Mouse (Mus musculus) fat pad, adult 2 months (tissue): Measurements from ENCODE around the gene Alg14.
A peak's percentile ranks its signal among the peaks of the same experiment; 100 is the strongest.

Experiments
- DNase-seq: peaks from one replicate; pipeline ENCODE4 v3.0.0-alpha.2; 2011; ENCODE audit warnings: low read depth, low spot score; ENCODE audit errors: extremely low read depth

Gene Alg14

GRCm38 (mm10) chr3:121362002-121362401, 70.4 kb downstream of the Alg14 start:
- no peak for DNase-seq

- no peak for DNase-seq
Observed at GRCm38 (mm10) chr3:121364388-121364787, 72.8 kb downstream of the Alg14 start.

DNA sequence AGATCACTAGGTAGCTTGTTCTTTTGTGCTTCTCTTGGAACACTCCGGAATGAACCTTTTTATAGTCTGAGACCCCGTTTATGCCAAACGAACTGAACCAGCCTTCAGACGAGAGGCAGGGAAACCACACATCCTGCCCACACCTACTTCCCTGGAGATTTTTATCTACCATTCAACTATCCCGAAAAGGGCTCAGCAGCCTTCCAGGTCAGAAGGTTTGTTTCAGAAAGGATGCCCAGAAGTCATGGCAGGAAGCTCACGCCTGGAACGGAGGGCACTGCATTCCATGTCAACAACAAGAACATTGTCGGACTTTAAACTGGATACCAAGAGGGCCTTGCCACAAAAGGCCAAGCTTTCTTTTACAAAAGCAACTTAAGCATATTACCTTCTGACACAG, 73.6 kb downstream of the Alg14 start:
- DNase-seq = no peak

DNA sequence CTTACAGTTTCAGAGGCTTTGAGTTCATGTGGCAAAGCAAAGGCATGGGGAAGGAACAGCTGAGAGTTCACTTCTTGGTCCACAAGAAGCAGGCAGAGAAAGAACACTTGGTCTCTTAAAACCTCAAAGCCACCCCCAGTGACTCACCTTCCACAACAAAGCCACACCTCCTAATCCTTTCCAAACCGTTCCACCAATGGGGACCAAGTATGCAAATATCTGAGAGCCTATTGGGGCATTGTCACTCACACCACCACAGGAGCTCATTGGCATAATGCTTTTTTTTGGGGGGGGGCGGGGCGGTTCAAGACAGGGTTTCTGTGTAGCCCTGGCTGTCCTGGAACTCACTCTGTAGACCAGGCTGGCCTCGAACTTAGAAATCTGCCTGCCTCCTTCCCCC, 77.0 kb downstream of the Alg14 start:
- DNase-seq = no peak

GRCm38 (mm10) chr3:121369517-121369916, 77.9 kb downstream of the Alg14 start:
- DNase-seq = no peak

DNA sequence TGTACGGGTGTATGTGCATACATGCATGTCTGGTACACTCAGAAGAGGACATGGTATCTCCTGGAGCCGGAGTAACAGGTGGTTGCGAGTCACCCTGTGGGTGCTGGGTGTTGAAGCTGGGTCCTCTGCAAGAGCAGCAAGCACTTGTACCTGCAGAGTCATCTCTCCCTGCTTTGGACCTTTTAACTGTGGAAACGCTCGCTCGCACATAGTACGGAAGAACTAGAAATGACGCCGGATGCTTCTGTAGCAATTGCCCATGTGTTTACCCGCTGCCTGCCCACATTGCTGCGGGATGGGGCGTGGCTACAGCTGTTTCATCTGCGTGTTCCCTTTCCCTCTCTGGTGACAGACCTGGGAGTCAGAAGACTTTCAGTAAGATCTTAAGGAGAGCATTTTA, 78.7 kb downstream of the Alg14 start:
- no peak for DNase-seq

DNA sequence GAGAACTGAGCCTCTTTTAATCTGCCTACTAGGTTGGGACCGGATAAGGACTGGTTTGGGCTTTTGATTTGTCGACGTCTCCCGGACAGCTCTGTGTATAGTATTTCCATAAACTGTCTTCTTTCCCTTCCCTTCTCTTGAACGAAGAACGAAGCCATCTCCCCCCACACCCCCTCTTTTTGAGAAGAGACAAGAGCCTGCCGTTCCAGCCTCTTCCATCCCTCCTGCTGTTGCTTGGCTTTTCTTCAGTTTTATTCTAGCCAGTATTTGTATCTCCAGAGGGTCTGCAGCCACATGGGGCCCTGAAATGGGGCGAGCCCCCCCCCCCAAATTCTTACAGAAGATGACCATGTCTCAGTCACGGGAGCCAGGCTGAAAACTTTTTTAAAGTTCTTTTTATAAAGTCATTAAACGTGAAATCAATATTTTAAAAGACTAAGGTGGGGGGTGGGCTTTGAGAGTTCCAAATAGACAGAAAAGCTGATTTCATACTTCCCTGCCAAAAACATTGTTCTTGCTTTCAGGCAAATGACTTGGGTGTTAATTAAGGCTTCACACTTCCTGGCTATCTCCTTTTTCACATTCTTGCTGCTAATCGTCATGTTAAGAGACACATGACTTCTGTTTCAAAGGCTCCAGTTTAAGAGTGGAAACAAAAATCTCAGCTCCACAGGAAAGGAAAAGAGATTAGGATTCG, 79.4 kb downstream of the Alg14 start:
- DNase-seq = no peak

DNA sequence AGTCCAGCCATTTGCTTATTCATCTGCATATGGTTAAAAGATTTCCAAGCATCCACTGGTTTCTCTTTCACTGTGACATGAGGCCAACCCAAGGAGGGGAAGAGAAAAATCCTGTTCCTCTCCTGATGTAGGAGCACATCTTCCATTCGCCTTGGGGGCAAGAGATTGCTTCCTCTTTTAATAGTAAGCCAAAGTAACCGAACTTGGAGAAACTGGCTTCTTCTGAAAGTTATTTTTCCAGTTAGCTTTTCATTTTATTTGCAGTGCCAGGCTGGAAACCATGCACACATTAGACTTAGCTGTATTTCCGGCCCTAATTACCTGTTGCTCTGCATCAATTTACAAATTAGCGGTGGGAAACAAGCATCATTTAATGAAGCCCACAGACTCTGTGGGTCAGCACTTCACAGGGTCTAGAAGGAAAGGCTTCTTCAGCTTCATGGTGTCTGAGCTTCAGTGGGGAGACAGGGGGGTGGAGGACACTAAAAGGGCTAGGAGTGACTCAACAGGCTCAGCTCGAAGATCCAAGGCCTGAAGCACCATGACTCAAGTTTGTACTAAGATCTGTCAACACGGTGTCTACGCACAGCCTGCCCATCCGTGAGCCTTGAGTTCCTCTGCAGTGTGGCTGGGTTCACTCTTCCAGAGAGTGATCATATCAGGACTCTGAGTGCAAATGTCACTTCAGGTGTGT, 80.1 kb downstream of the Alg14 start:
- peak; percentile 25 for DNase-seq

- DNase-seq = no peak
Observed at GRCm38 (mm10) chr3:121373897-121374441, 82.4 kb downstream of the Alg14 start.

DNA sequence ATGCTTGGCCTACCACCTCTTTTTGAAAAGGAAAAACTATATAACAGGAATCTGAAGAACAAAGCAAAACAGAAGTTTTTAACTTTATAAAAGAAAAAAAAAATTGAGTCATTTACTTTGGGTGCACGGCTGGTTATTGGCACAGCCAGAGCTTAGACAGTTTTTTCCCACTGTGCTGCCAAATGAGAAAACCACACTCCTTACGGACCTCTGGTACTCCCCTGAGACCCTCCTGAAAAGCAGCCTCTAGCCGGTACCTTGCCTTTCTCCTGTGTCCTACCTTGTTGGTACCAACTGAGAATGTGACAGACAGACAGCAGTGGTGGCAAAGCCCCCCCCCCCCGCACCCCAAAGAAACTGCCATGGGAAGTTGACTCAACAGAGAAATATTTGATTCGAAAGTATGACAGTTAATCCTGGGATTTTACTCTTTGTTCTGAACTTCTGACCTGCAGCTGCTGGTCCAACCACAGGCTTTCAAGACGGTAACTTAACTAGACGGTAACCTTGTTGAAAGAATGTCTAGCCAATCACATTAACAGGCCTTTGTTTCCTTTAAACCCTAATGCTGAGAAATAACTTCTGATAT, 84.1 kb downstream of the Alg14 start:
- DNase-seq = no peak

DNA sequence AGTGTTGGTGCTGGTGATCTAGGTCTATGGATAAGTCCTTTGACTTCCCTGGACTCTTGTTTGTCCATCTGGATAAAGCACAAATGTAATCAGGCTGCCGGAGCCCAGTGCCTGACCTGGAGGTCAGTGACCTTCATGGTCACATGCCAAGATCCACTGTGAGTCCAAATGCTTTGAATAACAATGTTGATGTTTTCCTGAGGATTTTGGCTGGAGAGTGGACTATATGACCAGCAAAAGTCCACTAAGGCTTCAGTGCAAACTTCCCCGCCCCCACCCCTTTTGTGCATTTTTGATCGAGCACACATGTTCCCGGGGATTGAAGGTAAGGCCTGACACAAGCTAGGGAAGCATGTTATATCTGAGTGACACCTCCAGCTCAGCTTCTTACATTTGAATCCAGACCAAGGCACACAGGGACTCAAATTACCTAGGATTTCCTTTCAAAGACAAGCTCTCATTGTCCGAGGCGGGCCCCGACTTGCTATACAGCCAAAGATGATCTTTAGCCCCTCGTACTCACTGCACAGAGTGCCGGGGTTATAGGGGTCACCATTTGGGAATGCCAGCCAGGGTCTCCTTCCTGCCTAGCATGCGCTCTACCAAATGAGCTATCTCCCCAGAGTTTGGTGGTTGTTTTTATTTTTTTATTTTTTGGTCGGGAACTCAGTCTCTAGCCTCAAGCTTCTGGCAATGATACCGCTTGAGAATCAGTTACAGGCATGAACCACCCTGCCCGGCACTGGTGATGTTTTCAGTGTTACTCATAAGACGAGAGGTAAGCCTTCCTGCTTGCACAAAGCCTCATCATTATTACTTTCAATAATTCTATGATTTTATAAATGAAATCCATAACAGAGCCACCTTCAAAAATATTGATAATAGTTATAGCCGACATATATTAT, 87.4 kb downstream of the Alg14 start:
- peak; percentile 28 for DNase-seq

- DNase-seq = no peak
Observed at GRCm38 (mm10) chr3:121379699-121380098, 88.1 kb downstream of the Alg14 start.

DNA sequence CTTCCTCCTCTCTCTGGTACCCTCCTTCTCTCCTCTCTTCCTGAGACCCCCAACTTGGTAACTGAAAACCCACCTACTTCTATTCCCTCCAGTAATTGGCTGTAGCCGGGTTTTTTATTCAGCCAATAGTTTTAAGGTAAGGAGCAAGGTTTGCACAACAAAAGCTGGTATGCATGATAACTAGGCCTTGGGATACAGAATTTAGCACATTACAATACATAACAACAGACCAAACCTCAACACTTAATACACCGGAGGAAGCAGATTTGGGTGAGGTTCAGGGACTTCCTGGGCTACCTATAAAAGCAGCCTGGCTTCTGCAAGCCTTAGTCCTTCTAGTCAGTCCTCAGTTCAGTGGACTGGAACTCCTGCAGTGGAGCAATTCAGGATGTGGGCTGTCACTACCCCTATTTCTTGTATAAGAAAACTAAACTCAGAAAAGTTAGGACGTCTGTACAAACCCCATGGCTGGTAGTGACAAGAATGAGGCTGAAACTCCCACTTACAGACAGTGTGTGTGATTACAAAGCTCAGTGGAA, 96.0 kb downstream of the Alg14 start:
- DNase-seq = no peak

DNA sequence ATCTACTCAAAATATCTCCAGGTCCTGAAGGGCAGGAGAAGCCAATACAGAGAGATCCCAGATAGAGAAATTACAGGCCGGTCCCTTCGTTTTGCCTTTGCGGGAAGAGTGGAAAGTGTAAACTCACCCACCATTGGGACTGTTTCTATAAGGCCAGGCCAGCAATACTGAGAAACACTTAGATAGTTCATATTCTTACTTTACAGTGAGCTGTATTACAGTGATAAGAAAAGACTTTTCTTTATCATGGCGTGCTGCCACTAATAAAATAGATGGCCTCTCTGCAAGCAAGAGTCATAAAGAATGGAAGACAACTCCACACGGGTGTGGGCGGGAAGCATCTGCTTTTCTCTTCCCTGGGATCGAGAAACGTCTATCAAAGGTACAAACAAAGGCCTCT, 97.8 kb downstream of the Alg14 start:
- DNase-seq = no peak

DNA sequence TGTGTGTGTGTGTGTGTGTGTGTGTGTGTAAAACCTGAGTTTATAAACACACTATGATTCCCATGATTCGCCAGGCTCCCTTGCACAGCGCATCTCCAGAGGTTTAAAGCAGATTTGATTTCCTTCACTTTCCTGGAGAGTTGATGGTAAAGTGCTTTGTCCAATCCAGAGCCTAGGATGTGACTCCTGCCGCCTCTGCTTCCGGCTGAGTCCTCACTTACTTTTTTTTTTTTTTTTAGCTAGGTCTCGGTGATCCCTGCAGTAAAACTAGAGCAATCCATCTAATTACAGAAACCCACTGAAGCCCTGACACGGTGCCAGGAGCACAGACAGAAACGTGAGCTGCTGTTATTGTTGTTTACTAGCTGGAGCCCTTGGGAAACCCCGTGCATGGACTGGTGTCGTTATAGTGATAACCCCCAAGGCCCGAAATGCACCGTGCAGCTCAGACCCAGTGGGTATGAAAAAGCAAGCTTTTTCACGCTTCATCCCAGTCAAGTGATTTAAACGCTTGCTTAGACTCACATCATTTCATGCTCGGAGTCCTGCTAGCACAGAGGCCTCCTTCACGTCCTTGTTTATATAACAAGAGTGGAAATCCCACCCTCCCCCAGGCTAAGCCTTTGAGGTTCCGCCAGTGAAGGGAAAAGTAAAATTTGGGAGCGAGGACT, 98.4 kb downstream of the Alg14 start:
- DNase-seq = no peak

DNA sequence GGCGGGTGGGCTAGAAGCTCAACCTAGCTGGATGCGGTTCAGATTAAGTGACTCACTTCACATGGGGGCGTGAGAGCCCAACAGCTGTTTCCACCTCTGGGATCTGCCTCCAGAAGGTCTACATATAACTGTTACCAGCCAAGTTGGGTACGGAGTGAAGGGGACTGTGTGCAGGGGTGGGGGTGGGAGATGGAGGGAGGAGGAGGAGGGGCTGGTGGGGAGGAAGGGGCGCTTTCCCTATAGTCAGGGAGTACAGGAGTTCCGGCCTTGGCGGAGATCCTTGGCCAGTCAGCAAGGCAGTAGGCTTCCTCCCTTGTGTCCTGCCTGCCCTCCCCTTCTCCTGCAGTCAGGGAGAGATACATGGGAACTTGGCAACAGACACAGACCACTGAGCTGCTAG, 99.2 kb downstream of the Alg14 start:
- DNase-seq = no peak

GRCm38 (mm10) chr3:121395588-121396295, 104.2 kb downstream of the Alg14 start:
- DNase-seq = no peak

DNA sequence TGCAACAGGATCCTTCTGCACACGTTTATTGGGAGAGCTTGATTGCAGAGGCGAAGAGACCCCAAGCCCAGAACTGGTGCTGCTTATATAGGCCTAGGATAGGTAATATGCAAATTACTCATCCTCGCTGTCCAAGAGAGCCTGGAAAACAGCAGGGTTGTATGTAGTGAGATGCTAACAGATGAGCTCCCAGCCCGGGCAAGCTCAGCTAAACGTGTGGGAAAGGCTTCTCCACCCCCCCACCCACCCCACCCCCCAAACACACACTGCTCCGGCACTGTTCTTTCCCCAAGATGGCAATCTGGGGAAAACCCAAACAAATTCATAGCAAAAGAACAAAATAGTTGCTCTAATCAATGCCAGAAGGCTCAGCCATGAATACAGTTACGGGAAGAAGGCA, 105.0 kb downstream of the Alg14 start:
- no peak for DNase-seq

DNA sequence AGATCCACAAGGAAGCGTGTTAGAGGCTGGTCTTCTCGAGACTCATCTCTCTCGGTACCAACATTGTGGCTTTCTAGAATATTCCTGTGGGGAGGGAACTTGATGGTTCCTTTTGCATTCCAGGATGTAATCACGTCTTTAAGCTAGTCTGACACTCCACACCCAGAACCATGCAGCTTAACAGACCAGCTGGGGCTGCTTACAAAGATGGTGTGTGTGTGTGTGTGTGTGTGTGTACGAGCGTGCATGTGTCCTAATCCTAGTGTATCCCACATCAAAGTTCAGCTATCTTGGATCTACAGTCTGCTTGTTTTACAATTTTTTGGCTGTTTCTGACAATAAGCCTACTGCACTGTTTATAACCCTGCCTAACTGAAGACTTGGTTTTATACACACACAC, 105.4 kb downstream of the Alg14 start:
- DNase-seq = no peak

DNA sequence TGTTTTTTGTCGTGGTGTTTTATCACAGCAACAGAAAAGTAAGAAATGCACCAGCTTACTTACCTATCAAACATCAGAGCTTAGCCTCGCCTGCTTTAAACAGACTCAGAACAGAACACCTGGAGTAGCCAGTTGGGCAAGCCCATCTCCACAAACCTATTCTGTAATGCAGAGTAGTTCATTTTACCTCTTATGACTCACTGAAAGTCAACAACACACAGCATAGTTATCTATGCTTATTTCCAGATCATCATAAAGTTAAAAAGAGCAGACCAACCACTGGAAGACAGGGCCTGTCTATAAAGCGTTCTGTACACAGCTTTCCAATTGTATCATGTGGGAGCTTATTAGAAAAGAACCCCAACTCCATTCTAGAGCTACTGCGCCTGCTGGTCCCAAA, 109.8 kb downstream of the Alg14 start:
- no peak for DNase-seq
